Mouse (Mus musculus) midbrain, embryonic 13.5 days (tissue): ENCODE results near the gene Ndufaf2. TPM values are rescaled to one million over a fixed set of nuclear protein-coding genes. Genes with fewer than 3 reads are reported as not detected.
A peak's percentile ranks its signal among the peaks of the same experiment; 100 is the strongest.

Experiments used
- ATAC-seq: fragments of 200-750 bp; cut with Nextera tagmentation; 2 replicates; pipeline ENCODE4 v1.8.0; 2017; ENCODE audit warnings: mild to moderate bottlenecking, moderate TSS enrichment, moderate library complexity
- H3K27ac ChIP-seq: fragments of 300-500 bp; sonication (generic); 2 replicates; pipeline ENCODE4 v1.5.1; 2015; ENCODE audit warnings: inconsistent platforms, mild to moderate bottlenecking, moderate library complexity
- H3K27me3 ChIP-seq: fragments of 300-500 bp; sonication (generic); 2 replicates; pipeline ENCODE4 v1.6.1; 2015; ENCODE audit warnings: mild to moderate bottlenecking, inconsistent platforms
- H3K36me3 ChIP-seq: fragments of 300-500 bp; sonication (generic); 2 replicates; pipeline ENCODE4 v1.6.1; 2015; ENCODE audit warnings: mild to moderate bottlenecking, inconsistent platforms
- H3K4me1 ChIP-seq: fragments of 300-500 bp; sonication (generic); replicated peaks from 2 replicates; pipeline ENCODE4 v1.6.1; 2015; ENCODE audit warnings: inconsistent platforms
- H3K4me2 ChIP-seq: fragments of 300-500 bp; sonication (generic); replicated peaks from 2 replicates; pipeline ENCODE4 v1.6.1; 2015; ENCODE audit warnings: moderate library complexity, mild to moderate bottlenecking, inconsistent platforms
- H3K4me3 ChIP-seq: fragments of 300-500 bp; sonication (generic); replicated peaks from 2 replicates; pipeline ENCODE4 v1.5.1; 2015; ENCODE audit warnings: mild to moderate bottlenecking, inconsistent platforms
- H3K9ac ChIP-seq: fragments of 300-500 bp; sonication (generic); replicated peaks from 2 replicates; pipeline ENCODE4 v1.6.1; 2015; ENCODE audit warnings: mild to moderate bottlenecking, inconsistent platforms
- H3K9me3 ChIP-seq: fragments of 300-500 bp; sonication (generic); 2 replicates; pipeline ENCODE4 v1.6.1; 2016; ENCODE audit warnings: mild to moderate bottlenecking, inconsistent platforms
- WGBS: fragments of 180-500 bp; shearing (Covaris S2); methylation state at CpG from one replicate; pipeline ENCODE4 v1.1.7; 2015; 5-methylcytosine and 5-hydroxymethylcytosine counted together
- polyA plus RNA-seq: library from polyadenylated mRNA; unstranded; fragments of >200 nt; fragmentation: Nextera tagmentation; extraction: Ambion mirVana; gene quantifications from 2 replicates; pipeline ENCODE4 v1.2.1, GENCODE M21; 2015

The Ndufaf2 gene
- polyA plus RNA-seq, 1 experiment from 2014 or later: 81.5 TPM

GRCm38 (mm10) chr13:107969961-107970391 lies 188.4 kb downstream of the Ndufaf2 start:
- Histone ChIP-seq H3K9ac (no peak overlapping the region), H3K4me1 (peaks cover 27% of the 10 kb centered on the region), H3K9me3 (no peaks in the 10 kb centered on the region), H3K27me3 (no peaks in the 10 kb centered on the region), H3K27ac (peak overlapping the region; percentile 63), H3K4me2 (peak overlapping the region; percentile 19), H3K4me3 (no peak overlapping the region), H3K36me3 (no peaks in the 10 kb centered on the region)
- WGBS: 5% methylated on average over 7 of the region's 7 CpGs
- peak; percentile 82 for ATAC-seq

GRCm38 (mm10) chr13:107964616-107965015 lies 193.8 kb downstream of the Ndufaf2 start:
- H3K4me2 ChIP-seq: no peak overlapping the region
- H3K9ac ChIP-seq: no peak overlapping the region
- H3K27ac ChIP-seq: no peak overlapping the region
- H3K36me3 ChIP-seq: no peaks in the 10 kb centered on the region
- WGBS: 61% methylated on average over 7 of the region's 7 CpGs
- H3K27me3 ChIP-seq: no peaks in the 10 kb centered on the region
- H3K9me3 ChIP-seq: no peaks in the 10 kb centered on the region
- H3K4me1 ChIP-seq: peaks cover 23% of the 10 kb centered on the region
- no peak overlapping the region for H3K4me3 ChIP-seq
- ATAC-seq: no peak

DNA sequence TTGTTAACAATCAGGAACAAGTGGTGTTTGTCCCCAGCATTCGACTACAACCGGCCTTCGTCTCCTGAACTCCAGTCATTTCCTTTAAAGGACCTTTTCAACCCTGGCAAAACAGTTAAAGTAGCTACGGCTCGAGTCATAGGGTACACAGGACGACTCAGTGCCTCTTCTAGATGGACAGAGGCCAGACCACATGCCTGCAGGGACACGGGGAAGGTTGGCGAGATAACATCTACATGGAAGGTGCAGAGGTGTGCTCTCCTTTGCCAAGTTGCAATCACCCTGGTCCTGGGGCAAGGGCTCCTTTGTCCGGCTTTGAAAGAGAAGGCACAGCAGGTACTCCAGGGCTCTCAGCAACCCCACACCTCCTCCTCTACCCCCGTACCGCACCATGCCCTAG lies 195.0 kb downstream of the Ndufaf2 start:
- no peak overlapping the region for H3K9ac ChIP-seq
- 55% methylated on average over 11 of the region's 11 CpGs for WGBS
- H3K4me1 ChIP-seq: peaks cover 23% of the 10 kb centered on the region
- H3K4me2 ChIP-seq: no peak overlapping the region
- no peak overlapping the region for H3K4me3 ChIP-seq
- H3K36me3 ChIP-seq: no peaks in the 10 kb centered on the region
- no peak for ATAC-seq
- no peak overlapping the region for H3K27ac ChIP-seq
- no peaks in the 10 kb centered on the region for H3K9me3 ChIP-seq
- no peaks in the 10 kb centered on the region for H3K27me3 ChIP-seq

DNA sequence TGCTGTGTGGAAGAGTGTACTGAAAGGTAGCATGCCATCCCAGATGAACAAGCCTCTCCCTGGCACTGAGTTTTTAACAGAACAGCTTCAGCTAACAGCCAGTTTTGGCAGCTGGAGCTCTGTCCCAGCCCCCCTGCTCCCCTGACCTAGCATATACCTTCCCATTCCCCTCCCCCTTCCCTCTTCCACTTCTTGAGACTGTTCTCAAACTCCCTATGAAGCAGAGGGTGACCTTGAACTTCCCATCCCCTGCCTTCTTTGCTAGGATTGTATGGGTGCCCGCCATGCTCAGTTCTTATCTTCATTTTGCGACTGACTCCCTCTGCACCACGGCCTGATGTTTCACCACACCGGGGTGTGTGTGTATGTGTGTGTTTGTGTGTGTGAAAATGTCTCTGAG lies 195.7 kb downstream of the Ndufaf2 start:
- Histone ChIP-seq H3K36me3 (no peaks in the 10 kb centered on the region), H3K4me3 (no peak overlapping the region), H3K27ac (no peak overlapping the region), H3K4me1 (peaks cover 23% of the 10 kb centered on the region), H3K9ac (no peak overlapping the region), H3K9me3 (no peaks in the 10 kb centered on the region), H3K4me2 (no peak overlapping the region), H3K27me3 (no peaks in the 10 kb centered on the region)
- ATAC-seq: no peak
- WGBS: 72% methylated on average over 4 of the region's 4 CpGs

- no peak overlapping the region for H3K4me3 ChIP-seq
- no peaks in the 10 kb centered on the region for H3K9me3 ChIP-seq
- H3K36me3 ChIP-seq: no peaks in the 10 kb centered on the region
- ATAC-seq: 0 out of 2 replicates have a peak, but pooled peaks have one; percentile 24
- H3K4me2 ChIP-seq: no peak overlapping the region
- 53% methylated on average over 4 of the region's 4 CpGs for WGBS
- H3K27ac ChIP-seq: 0 out of 2 replicates have a peak overlapping the region, but pooled peaks have one; percentile 32
- peaks cover 23% of the 10 kb centered on the region for H3K4me1 ChIP-seq
- H3K27me3 ChIP-seq: no peaks in the 10 kb centered on the region
- no peak overlapping the region for H3K9ac ChIP-seq
Measured at GRCm38 (mm10) chr13:107961972-107962371, 196.5 kb downstream of the Ndufaf2 start.

DNA sequence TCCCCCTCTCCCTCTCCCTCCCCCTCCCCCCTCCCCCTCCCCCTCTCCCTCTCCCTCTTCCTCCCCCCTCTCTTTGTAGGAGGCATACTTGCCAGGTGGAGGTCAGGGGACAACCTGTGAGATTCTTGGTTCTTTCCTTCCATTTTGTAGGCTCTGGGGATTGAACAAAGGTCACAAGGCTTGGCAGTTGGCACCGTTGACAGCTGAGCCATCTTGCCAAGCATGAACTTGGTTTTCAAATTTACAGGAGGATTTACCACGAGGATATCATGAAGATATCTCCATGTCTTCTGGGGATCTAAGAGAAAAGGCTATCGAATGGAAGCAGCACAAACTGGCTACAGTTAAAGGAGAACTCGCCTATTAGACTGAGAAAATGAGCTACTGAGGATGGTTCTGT lies 196.9 kb downstream of the Ndufaf2 start:
- no peak for ATAC-seq
- Histone ChIP-seq H3K27me3 (no peaks in the 10 kb centered on the region), H3K4me2 (no peak overlapping the region), H3K9ac (no peak overlapping the region), H3K4me1 (peaks cover 23% of the 10 kb centered on the region), H3K9me3 (no peaks in the 10 kb centered on the region), H3K36me3 (no peaks in the 10 kb centered on the region), H3K4me3 (no peak overlapping the region), H3K27ac (0 out of 2 replicates have a peak overlapping the region, but pooled peaks have one; percentile 32)
- WGBS: 78% methylated on average over 4 of the region's 4 CpGs

DNA sequence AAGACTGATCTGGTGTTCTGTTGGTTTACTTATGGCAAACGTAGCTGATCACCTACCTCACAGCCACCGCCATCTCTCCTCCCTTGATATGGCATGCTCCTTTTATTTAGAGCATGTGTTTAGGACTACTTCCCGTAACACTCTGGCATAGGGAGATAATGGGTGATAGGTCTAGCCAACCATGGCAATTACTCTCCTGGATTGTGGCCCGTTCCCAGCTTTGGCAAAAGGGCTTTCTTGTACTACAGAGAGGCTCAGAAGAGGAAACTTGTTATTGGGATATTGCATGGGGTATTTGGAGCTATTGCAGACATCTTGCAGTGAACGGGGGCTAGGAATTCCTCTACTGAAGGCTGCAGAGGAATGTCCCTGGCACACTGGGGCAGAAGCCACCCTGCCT lies 197.9 kb downstream of the Ndufaf2 start:
- 93% methylated on average over 5 of the region's 5 CpGs for WGBS
- Histone ChIP-seq H3K36me3 (no peaks in the 10 kb centered on the region), H3K27me3 (no peaks in the 10 kb centered on the region), H3K4me2 (no peak overlapping the region), H3K9me3 (no peaks in the 10 kb centered on the region), H3K27ac (no peak overlapping the region), H3K4me3 (no peak overlapping the region), H3K9ac (no peak overlapping the region), H3K4me1 (peaks cover 32% of the 10 kb centered on the region)
- ATAC-seq: no peak

DNA sequence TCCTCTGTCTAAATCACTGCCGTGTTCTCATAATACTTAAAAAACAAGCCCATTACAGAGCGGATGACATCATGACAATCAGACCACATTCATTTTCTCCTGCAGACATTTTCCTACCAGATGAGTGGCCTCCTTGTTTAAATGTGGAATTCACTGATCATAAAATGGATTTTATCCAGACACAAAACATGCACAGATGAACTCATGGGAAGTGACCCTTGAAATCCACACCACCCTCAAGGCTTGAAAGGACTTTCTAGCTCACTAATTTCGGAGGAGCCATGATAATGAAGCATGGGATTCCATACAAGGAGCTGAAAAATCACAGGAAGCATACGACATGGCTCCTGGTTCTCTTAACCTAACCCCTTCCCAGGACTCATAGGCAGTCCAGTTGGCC lies 198.5 kb downstream of the Ndufaf2 start:
- Histone ChIP-seq H3K9ac (no peak overlapping the region), H3K36me3 (no peaks in the 10 kb centered on the region), H3K4me3 (no peak overlapping the region), H3K27me3 (no peaks in the 10 kb centered on the region), H3K4me2 (no peak overlapping the region), H3K9me3 (no peaks in the 10 kb centered on the region), H3K27ac (no peak overlapping the region), H3K4me1 (peaks cover 36% of the 10 kb centered on the region)
- ATAC-seq: no peak
- 74% methylated on average over 4 of the region's 4 CpGs for WGBS

- ATAC-seq: no peak
- Histone ChIP-seq H3K9ac (no peak overlapping the region), H3K4me3 (no peak overlapping the region), H3K4me2 (no peak overlapping the region), H3K9me3 (no peaks in the 10 kb centered on the region), H3K27ac (peak overlapping the region; percentile 30), H3K36me3 (no peaks in the 10 kb centered on the region), H3K4me1 (peaks cover 29% of the 10 kb centered on the region), H3K27me3 (no peaks in the 10 kb centered on the region)
- 16% methylated on average over 3 of the region's 3 CpGs for WGBS
Measured at GRCm38 (mm10) chr13:107956246-107956645, 202.2 kb downstream of the Ndufaf2 start.

GRCm38 (mm10) chr13:107955327-107956110 lies 202.9 kb downstream of the Ndufaf2 start:
- no peaks in the 10 kb centered on the region for H3K27me3 ChIP-seq
- 2% methylated on average over 17 of the region's 18 CpGs for WGBS
- peak; percentile 93 for ATAC-seq
- H3K36me3 ChIP-seq: no peaks in the 10 kb centered on the region
- peaks cover 29% of the 10 kb centered on the region for H3K4me1 ChIP-seq
- H3K9ac ChIP-seq: no peak overlapping the region
- peak overlapping the region; percentile 26 for H3K4me2 ChIP-seq
- no peaks in the 10 kb centered on the region for H3K9me3 ChIP-seq
- no peak overlapping the region for H3K4me3 ChIP-seq
- no peak overlapping the region; the same call in 1 of the 2 replicates for H3K27ac ChIP-seq

DNA sequence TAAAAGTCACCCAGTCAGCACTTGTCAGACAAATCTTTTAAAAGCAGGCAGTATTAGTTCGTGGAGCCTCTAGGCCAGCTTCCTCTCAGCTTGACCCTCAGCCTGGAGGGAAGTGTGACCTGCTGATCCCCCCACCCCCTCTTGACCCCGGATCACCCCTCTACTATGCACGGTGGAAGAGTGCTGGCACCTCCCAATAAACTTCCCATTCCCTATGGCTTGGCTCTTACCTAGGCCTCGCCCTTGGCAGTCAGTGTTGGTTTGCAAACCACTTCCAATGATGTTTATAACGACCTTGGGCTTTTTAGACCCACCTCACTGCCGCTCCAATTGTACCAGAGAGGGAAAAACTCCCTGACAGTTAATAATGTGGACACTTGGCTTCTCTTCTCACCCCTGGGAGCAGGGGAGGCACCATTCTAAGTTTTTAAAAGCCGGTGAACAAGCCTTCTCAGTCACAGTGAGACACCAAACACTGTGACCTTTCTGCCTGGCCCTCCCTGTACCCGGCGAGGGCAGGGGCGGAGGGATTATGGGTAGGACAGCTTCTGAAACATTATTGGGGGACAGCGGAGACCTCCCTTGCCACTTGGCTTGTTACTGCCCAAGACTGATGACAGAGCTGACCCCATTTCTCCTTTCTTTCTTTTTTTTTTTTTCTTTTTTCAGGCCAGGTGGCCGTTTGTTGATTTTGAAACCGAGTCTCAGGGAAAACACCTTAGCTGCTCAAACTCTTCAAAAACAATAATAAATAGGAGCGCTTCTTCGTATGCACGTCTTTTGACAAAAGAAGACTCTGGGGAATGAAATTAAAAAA lies 203.8 kb downstream of the Ndufaf2 start:
- no peak for ATAC-seq
- H3K27me3 ChIP-seq: no peaks in the 10 kb centered on the region
- WGBS: 7% methylated on average over 16 of the region's 16 CpGs
- peak overlapping the region; percentile 56 for H3K27ac ChIP-seq
- H3K4me3 ChIP-seq: no peak overlapping the region
- peak overlapping the region; percentile 28; the same call in 1 of the 2 replicates for H3K9ac ChIP-seq
- H3K4me2 ChIP-seq: peak overlapping the region; percentile 26
- H3K9me3 ChIP-seq: no peaks in the 10 kb centered on the region
- peaks cover 29% of the 10 kb centered on the region for H3K4me1 ChIP-seq
- H3K36me3 ChIP-seq: no peaks in the 10 kb centered on the region

GRCm38 (mm10) chr13:107954100-107954444 lies 204.4 kb downstream of the Ndufaf2 start:
- no peak overlapping the region for H3K4me2 ChIP-seq
- H3K36me3 ChIP-seq: no peaks in the 10 kb centered on the region
- 22% methylated on average over 9 of the region's 9 CpGs for WGBS
- H3K27me3 ChIP-seq: no peaks in the 10 kb centered on the region
- ATAC-seq: no peak
- H3K4me3 ChIP-seq: no peak overlapping the region
- H3K4me1 ChIP-seq: peaks cover 29% of the 10 kb centered on the region
- H3K27ac ChIP-seq: peak overlapping the region; percentile 56; the same call in 1 of the 2 replicates
- no peaks in the 10 kb centered on the region for H3K9me3 ChIP-seq
- H3K9ac ChIP-seq: no peak overlapping the region; the same call in 1 of the 2 replicates
